Mouse (Mus musculus) CH12.LX (cell line): ENCODE measurements at regions not wholly inside any gene's neighbourhood (a gene's known extent, or its start where the extent isn't known, plus 50 kb on each side); places are given as distances from the start of the nearest gene placed in this dataset.

ENCODE experiments used
- BHLHE40 ChIP-seq: IDR thresholded peaks from 2 replicates; pipeline ENCODE4 v1.6.1; 2011; ENCODE audit warnings: mild to moderate bottlenecking, low read depth, low read length, improper control_type of control experiment
- CHD1 ChIP-seq: IDR thresholded peaks from 2 replicates; pipeline ENCODE4 v1.6.1; 2012; ENCODE audit warnings: low read depth, low read length, improper control_type of control experiment, inconsistent platforms
- CHD2 ChIP-seq: IDR thresholded peaks from 2 replicates; pipeline ENCODE4 v1.6.1; 2011; ENCODE audit warnings: low read length, improper control_type of control experiment
- ELF1 ChIP-seq: IDR thresholded peaks from 2 replicates; pipeline ENCODE4 v1.6.1; 2014; ENCODE audit warnings: low read depth, mild to moderate bottlenecking, inconsistent platforms, low read length, improper control_type of control experiment
- ETS1 ChIP-seq: conservative IDR thresholded peaks from 2 replicates; pipeline ENCODE4 v1.6.1; 2012; ENCODE audit warnings: low read depth, mild to moderate bottlenecking, inconsistent platforms, low read length, improper control_type of control experiment, moderate library complexity
- HCFC1 ChIP-seq: IDR thresholded peaks from 2 replicates; pipeline ENCODE4 v1.6.1; 2012; ENCODE audit warnings: low read depth, mild to moderate bottlenecking, inconsistent platforms, low read length, improper control_type of control experiment
- IRF4 ChIP-seq: IDR thresholded peaks from 2 replicates; pipeline ENCODE4 v1.6.1; 2014; ENCODE audit warnings: low read depth, mild to moderate bottlenecking, inconsistent platforms, low read length, improper control_type of control experiment
- JUN ChIP-seq: IDR thresholded peaks from 2 replicates; pipeline ENCODE4 v1.6.1; 2011; ENCODE audit warnings: low read depth, mild to moderate bottlenecking, low read length, improper control_type of control experiment, moderate library complexity; ENCODE audit not compliant: insufficient read depth
- JUND ChIP-seq: conservative IDR thresholded peaks from 2 replicates; pipeline ENCODE4 v1.6.1; 2011; ENCODE audit warnings: low read depth, low read length, improper control_type of control experiment
- MAFK ChIP-seq: IDR thresholded peaks from 2 replicates; pipeline ENCODE4 v1.6.1; 2011; ENCODE audit warnings: low read length, improper control_type of control experiment; ENCODE audit not compliant: insufficient replicate concordance
- MEF2A ChIP-seq: IDR thresholded peaks from 2 replicates; pipeline ENCODE4 v1.6.1; 2014; ENCODE audit warnings: low read depth, mild to moderate bottlenecking, inconsistent platforms, low read length, improper control_type of control experiment, borderline replicate concordance
- MYC ChIP-seq: IDR thresholded peaks from 2 replicates; pipeline ENCODE4 v1.6.1; 2011; ENCODE audit warnings: low read depth, mild to moderate bottlenecking, improper control_type of control experiment, low read length
- PAX5 ChIP-seq: IDR thresholded peaks from 2 replicates; pipeline ENCODE4 v1.6.1; 2012; ENCODE audit warnings: low read length, inconsistent platforms, mixed read lengths
- POLR2AphosphoS2 ChIP-seq: IDR thresholded peaks from 2 replicates; pipeline ENCODE4 v1.6.1; 2011; ENCODE audit warnings: low read depth, low read length, improper control_type of control experiment
- RAD21 ChIP-seq: IDR thresholded peaks from 2 replicates; pipeline ENCODE4 v1.6.1; 2011; ENCODE audit warnings: low read depth, mild to moderate bottlenecking, low read length, improper control_type of control experiment, moderate library complexity
- RCOR1 ChIP-seq: conservative IDR thresholded peaks from 2 replicates; pipeline ENCODE4 v1.6.1; 2012; ENCODE audit warnings: low read depth, mild to moderate bottlenecking, inconsistent platforms, low read length, improper control_type of control experiment
- SIN3A ChIP-seq: IDR thresholded peaks from 2 replicates; pipeline ENCODE4 v1.6.1; 2012; ENCODE audit warnings: low read length, improper control_type of control experiment, inconsistent platforms
- SMC3 ChIP-seq: IDR thresholded peaks from 2 replicates; pipeline ENCODE4 v1.6.1; 2011; ENCODE audit warnings: low read depth, low read length, improper control_type of control experiment
- TCF12 ChIP-seq: IDR thresholded peaks from 2 replicates; pipeline ENCODE4 v1.6.1; 2014; ENCODE audit warnings: low read depth, mild to moderate bottlenecking, inconsistent platforms, low read length, improper control_type of control experiment
- ZC3H11A ChIP-seq: IDR thresholded peaks from 2 replicates; pipeline ENCODE4 v1.6.1; 2012; ENCODE audit warnings: low read depth, mild to moderate bottlenecking, inconsistent platforms, low read length, improper control_type of control experiment

DNA sequence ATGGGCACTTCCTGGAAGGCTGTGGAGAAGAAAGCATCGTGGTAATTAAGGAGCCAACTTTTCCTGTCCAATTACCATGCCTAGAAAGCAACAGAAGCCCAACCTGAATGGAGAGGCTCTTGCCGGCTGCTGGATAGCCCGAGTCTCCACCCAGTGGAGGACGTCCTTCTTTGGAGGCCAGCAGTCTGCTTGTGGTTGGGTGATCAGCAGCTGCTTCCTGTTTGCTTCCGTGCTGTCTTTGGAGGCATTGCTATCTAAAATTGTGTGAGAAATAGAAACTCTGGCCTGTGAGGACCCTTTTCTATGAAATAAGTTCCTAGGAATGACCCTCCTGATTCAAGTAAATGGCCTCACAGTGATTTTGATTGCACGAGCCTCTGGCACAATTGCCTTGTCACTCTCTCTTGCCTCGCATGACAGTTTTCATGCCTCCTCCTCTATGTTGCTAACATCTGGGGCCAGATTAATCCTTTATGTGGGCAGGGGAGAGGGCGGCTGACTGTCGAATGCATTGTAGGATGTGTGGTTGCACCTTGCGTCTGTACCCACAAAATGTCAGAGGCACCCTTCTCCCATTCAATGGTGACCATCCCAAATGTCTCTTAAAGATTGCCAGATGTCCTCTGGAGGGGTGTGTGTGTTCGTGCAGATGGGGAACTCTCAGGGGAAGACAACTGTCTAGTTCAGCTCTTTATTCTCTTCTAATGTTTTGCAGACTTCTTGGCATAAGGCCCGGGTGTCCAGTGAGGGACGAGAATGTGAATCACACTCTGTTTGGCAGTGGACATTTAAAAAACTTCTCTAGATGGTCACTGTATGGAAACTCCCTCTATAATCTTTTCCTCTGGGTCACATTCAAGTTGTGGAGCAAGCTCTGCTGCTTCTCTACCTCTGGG is 374.6 kb downstream of the Gm49356 start (continued):
- TF ChIP-seq CHD1 (no peak), SMC3 (peak; percentile 29), ZC3H11A (no peak), MAFK (no peak), POLR2AphosphoS2 (no peak), CHD2 (0 out of 2 replicates have a peak, but pooled peaks have one; percentile 16), ETS1 (peak; percentile 70), BHLHE40 (peak; percentile 58), ELF1 (peak; percentile 85), JUND (no peak), RAD21 (peak; percentile 25), SIN3A (peak; percentile 82), MYC (0 out of 2 replicates have a peak, but pooled peaks have one; percentile 37), MEF2A (peak; percentile 43; the same call in 1 of the 2 replicates), TCF12 (peak; percentile 68), HCFC1 (peak; percentile 48), RCOR1 (no peak), PAX5 (no peak), JUN (no peak), IRF4 (peak; percentile 39; the same call in 1 of the 2 replicates)
